Mouse (Mus musculus): Measurements from ENCODE around the gene Mpv17l2. TPM values are rescaled to one million over a fixed set of nuclear protein-coding genes. Genes with fewer than 3 reads are reported as not detected.
A peak's percentile ranks its signal among the peaks of the same experiment; 100 is the strongest.

The Mpv17l2 gene
- total and polyA plus RNA-seq, 2 experiments from 2014 or later, result 53.9 to 56.1 TPM

DNA sequence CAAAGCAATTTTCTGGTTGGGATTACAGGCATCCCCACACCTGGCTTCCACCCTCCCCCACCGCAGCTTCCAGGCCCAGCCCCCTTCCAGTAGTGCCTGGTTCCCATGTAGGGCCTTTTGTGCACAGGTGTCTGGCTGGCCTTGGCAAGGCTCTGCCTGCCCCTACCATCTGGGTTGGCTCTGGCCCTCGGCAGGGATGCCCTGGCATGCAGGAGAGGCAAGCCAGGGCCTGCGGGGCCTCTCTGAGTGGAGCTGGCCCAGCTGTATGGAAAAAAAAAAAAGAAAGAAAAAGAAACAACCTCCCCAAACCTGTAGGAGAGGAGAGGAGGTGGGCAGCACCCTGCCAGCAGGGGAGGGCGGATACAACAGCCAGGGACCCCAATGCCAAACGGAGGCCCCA, 12.7 kb upstream of the Mpv17l2 start:
- WGBS, result 48% methylated on average over 5 of the region's 5 CpGs
- ATAC-seq (no peak), DNase-seq (ENCODE audit: low spot score) (peak; percentile 55)
- Histone ChIP-seq H3K27me3 (ENCODE audit: insufficient read depth, low read length) (no peaks in the 10 kb centered on the region), H3K4me1 (ENCODE audit: insufficient read depth, low read length) (peaks cover 27% of the 10 kb centered on the region), H3K4me2 (ENCODE audit: low read depth, low read length) (peak overlapping the region; percentile 33; the same call in 1 of the 2 replicates), H3K9me3 (ENCODE audit: low read length) (no peaks in the 10 kb centered on the region), H3K27ac (peak overlapping the region; percentile 64), H3K9ac (replicated peaks; ENCODE audit: low read length) (peak overlapping the region; percentile 96), H3K4me3 (ENCODE audit: low read length) (no peak overlapping the region), H3K36me3 (ENCODE audit: insufficient read depth, low read length) (peaks cover 36% of the 10 kb centered on the region)
- peak; percentile 8; the same call in 1 of the 2 replicates for TF ChIP-seq CTCF (IDR thresholded peaks at IDR 0.05; ENCODE audit: low read depth)

GRCm38 (mm10) chr8:70772890-70773289, 12.1 kb upstream of the Mpv17l2 start:
- Histone ChIP-seq H3K9ac (replicated peaks; ENCODE audit: low read length) (no peak overlapping the region), H3K36me3 (ENCODE audit: insufficient read depth, low read length) (peaks cover 41% of the 10 kb centered on the region), H3K4me1 (ENCODE audit: insufficient read depth, low read length) (peaks cover 26% of the 10 kb centered on the region), H3K4me2 (ENCODE audit: low read depth, low read length) (no peak overlapping the region), H3K4me3 (ENCODE audit: low read length) (no peak overlapping the region), H3K27me3 (ENCODE audit: insufficient read depth, low read length) (no peaks in the 10 kb centered on the region), H3K27ac (0 out of 2 replicates have a peak overlapping the region, but pooled peaks have one; percentile 64), H3K9me3 (ENCODE audit: low read length) (no peaks in the 10 kb centered on the region)
- DNase-seq (ENCODE audit: low spot score) (no peak), ATAC-seq (no peak)
- no peak for TF ChIP-seq CTCF (IDR thresholded peaks at IDR 0.05; ENCODE audit: low read depth)
- WGBS, result 90% methylated on average over 9 of the region's 9 CpGs

- peaks cover 41% of the 10 kb centered on the region for H3K36me3 ChIP-seq (ENCODE audit: insufficient read depth, low read length)
These were observed 11.3 kb upstream of the Mpv17l2 start for GRCm38 (mm10) chr8:70772075-70772474.

DNA sequence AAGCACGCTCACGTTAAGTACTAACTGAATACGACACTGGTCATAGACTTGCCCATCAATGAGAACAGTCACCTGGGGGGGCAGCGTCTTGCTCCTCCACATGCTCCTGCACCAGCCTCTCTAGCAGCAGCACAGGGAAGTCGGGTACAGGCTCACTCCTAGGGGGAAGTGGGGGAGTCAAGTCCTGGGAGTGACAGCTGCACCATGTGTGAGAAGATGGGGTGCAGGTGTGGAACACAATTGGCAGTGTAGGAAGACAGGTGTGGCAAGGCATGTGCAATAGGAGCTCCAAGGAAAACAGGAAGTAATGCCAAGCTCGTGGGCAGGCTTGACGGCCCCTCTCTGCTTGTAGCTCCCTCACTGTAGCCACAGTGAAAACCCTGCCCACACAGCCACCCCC, 10.5 kb upstream of the Mpv17l2 start:
- WGBS, result 86% methylated on average over 7 of the region's 7 CpGs
- no peak overlapping the region for H3K4me2 ChIP-seq (ENCODE audit: low read depth, low read length)
- no peak overlapping the region for H3K4me3 ChIP-seq (ENCODE audit: low read length)
- no peaks in the 10 kb centered on the region for H3K9me3 ChIP-seq (ENCODE audit: low read length)
- DNase-seq (ENCODE audit: low spot score) (no peak), ATAC-seq (no peak)
- TF ChIP-seq CTCF (IDR thresholded peaks at IDR 0.05; ENCODE audit: low read depth), result no peak
- no peak overlapping the region for H3K27ac ChIP-seq
- peaks cover 28% of the 10 kb centered on the region for H3K4me1 ChIP-seq (ENCODE audit: insufficient read depth, low read length)
- peaks cover 41% of the 10 kb centered on the region for H3K36me3 ChIP-seq (ENCODE audit: insufficient read depth, low read length)
- H3K27me3 ChIP-seq (ENCODE audit: insufficient read depth, low read length), result no peaks in the 10 kb centered on the region
- no peak overlapping the region for H3K9ac ChIP-seq (replicated peaks; ENCODE audit: low read length)

More at GRCm38 (mm10) chr8:70772075-70772474, 11.3 kb upstream of the Mpv17l2 start:
- ATAC-seq (no peak), DNase-seq (ENCODE audit: low spot score) (no peak)
- WGBS, result 94% methylated on average over 13 of the region's 13 CpGs
- no peak overlapping the region for H3K4me2 ChIP-seq (ENCODE audit: low read depth, low read length)
- peaks cover 21% of the 10 kb centered on the region for H3K4me1 ChIP-seq (ENCODE audit: insufficient read depth, low read length)
- H3K9me3 ChIP-seq (ENCODE audit: low read length), result no peaks in the 10 kb centered on the region
- H3K9ac ChIP-seq (replicated peaks; ENCODE audit: low read length), result no peak overlapping the region
- no peaks in the 10 kb centered on the region for H3K27me3 ChIP-seq (ENCODE audit: insufficient read depth, low read length)
- H3K27ac ChIP-seq, result no peak overlapping the region
- no peak for TF ChIP-seq CTCF (IDR thresholded peaks at IDR 0.05; ENCODE audit: low read depth)
- H3K4me3 ChIP-seq (ENCODE audit: low read length), result no peak overlapping the region

DNA sequence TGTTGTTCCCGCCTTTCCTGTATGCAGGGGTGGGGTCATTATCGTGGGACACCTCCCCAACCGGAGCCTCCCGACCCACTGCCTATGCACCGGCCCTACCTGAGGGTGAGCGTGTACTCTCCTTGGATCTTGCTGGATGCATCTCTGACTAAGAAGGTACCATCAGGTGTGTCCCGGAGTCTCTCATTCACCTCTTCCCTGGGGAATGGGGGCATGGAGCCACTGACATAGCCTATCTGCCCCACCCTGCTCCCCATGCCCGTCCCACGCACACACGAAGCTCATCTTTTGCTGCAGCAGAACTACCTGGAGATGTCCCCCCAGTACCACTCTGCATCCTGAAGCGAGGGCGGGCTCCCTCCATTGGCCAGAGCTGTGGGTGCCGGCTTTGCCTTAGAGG, 10.0 kb upstream of the Mpv17l2 start:
- ATAC-seq (no peak), DNase-seq (ENCODE audit: low spot score) (no peak)
- H3K27ac ChIP-seq, result no peak overlapping the region
- 94% methylated on average over 13 of the region's 13 CpGs for WGBS
- H3K9ac ChIP-seq (replicated peaks; ENCODE audit: low read length), result no peak overlapping the region
- H3K36me3 ChIP-seq (ENCODE audit: insufficient read depth, low read length), result peaks cover 41% of the 10 kb centered on the region
- H3K4me2 ChIP-seq (ENCODE audit: low read depth, low read length), result no peak overlapping the region
- H3K9me3 ChIP-seq (ENCODE audit: low read length), result no peaks in the 10 kb centered on the region
- H3K4me3 ChIP-seq (ENCODE audit: low read length), result no peak overlapping the region
- no peaks in the 10 kb centered on the region for H3K27me3 ChIP-seq (ENCODE audit: insufficient read depth, low read length)
- no peak for TF ChIP-seq CTCF (IDR thresholded peaks at IDR 0.05; ENCODE audit: low read depth)
- H3K4me1 ChIP-seq (ENCODE audit: insufficient read depth, low read length), result peaks cover 29% of the 10 kb centered on the region

GRCm38 (mm10) chr8:70769858-70770257, 9.1 kb upstream of the Mpv17l2 start:
- H3K27me3 ChIP-seq (ENCODE audit: insufficient read depth, low read length), result no peaks in the 10 kb centered on the region
- peaks cover 41% of the 10 kb centered on the region for H3K36me3 ChIP-seq (ENCODE audit: insufficient read depth, low read length)
- ATAC-seq, result no peak
- WGBS, result 79% methylated on average over 12 of the region's 12 CpGs
- H3K4me2 ChIP-seq (ENCODE audit: low read depth, low read length), result no peak overlapping the region
- H3K4me1 ChIP-seq (ENCODE audit: insufficient read depth, low read length), result peaks cover 20% of the 10 kb centered on the region
- DNase-seq (ENCODE audit: low spot score), result no peak
- peak overlapping the region; percentile 16; the same call in 1 of the 2 replicates for H3K27ac ChIP-seq
- no peak for TF ChIP-seq CTCF (IDR thresholded peaks at IDR 0.05; ENCODE audit: low read depth)
- H3K4me3 ChIP-seq (ENCODE audit: low read length), result no peak overlapping the region
- H3K9ac ChIP-seq (replicated peaks; ENCODE audit: low read length), result peak overlapping the region; percentile 24; the same call in 1 of the 2 replicates
- H3K9me3 ChIP-seq (ENCODE audit: low read length), result no peaks in the 10 kb centered on the region

DNA sequence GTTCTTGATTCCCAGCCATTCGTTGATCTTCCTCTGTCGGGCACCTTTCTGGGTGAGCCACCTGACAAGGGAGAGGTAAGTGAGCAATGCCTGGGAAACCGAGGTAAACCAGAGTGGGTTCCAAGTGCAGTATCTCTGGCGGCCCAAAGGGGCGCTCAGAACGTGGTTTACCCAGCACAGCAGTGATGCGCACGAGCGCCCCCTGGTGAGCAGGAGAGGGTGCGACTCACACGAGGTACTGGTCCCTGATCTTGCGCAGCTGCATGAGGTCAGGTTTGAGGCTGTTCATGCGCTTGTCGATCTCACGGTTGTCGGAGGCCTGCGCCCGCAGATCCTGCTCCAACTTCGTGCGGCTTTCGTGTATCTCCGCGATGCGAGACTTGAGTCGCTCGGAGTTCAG, 8.6 kb upstream of the Mpv17l2 start:
- H3K36me3 ChIP-seq (ENCODE audit: insufficient read depth, low read length), result peaks cover 41% of the 10 kb centered on the region
- 6% methylated on average over 26 of the region's 26 CpGs for WGBS

More for the DNA sequence above, 8.6 kb upstream of the Mpv17l2 start:
- H3K9ac ChIP-seq (replicated peaks; ENCODE audit: low read length), result peak overlapping the region; percentile 24; the same call in 1 of the 2 replicates
- H3K27me3 ChIP-seq (ENCODE audit: insufficient read depth, low read length), result no peaks in the 10 kb centered on the region
- H3K9me3 ChIP-seq (ENCODE audit: low read length), result no peaks in the 10 kb centered on the region
- peaks cover 18% of the 10 kb centered on the region for H3K4me1 ChIP-seq (ENCODE audit: insufficient read depth, low read length)
- no peak overlapping the region for H3K4me2 ChIP-seq (ENCODE audit: low read depth, low read length)
- TF ChIP-seq CTCF (IDR thresholded peaks at IDR 0.05; ENCODE audit: low read depth), result peak; percentile 100
- H3K27ac ChIP-seq, result peak overlapping the region; percentile 16; the same call in 1 of the 2 replicates
- DNase-seq (ENCODE audit: low spot score), result peak; percentile 98
- H3K4me3 ChIP-seq (ENCODE audit: low read length), result no peak overlapping the region
- peak; percentile 79 for ATAC-seq
